Mouse (Mus musculus) midbrain, postnatal 0 days (tissue): ENCODE measurements around the gene Slc13a5. TPM values are rescaled to one million over a fixed set of nuclear protein-coding genes. Genes with fewer than 3 reads are reported as not detected.
A peak's percentile ranks its signal among the peaks of the same experiment; 100 is the strongest.

Source experiments
- ATAC-seq: fragments of 200-750 bp; cut with Nextera tagmentation; 2 replicates; pipeline ENCODE4 v1.8.0; 2017; ENCODE audit warnings: moderate number of reproducible peaks, mild to moderate bottlenecking, moderate TSS enrichment, moderate library complexity; ENCODE audit not compliant: low FRiP score
- DNase-seq: peaks from one replicate; pipeline ENCODE4 v3.0.0-alpha.2; 2015; ENCODE audit warnings: low spot score
- H3K27ac ChIP-seq: fragments of 300-500 bp; sonication (generic); 2 replicates; pipeline ENCODE4 v1.5.1; 2014; ENCODE audit warnings: low read depth, mild to moderate bottlenecking, low read length, mixed read lengths
- H3K27me3 ChIP-seq: fragments of 300-500 bp; sonication (generic); 2 replicates; pipeline ENCODE4 v1.6.1; 2014; ENCODE audit warnings: low read length, control low read depth, mixed read lengths; ENCODE audit not compliant: insufficient read depth
- H3K36me3 ChIP-seq: fragments of 300-500 bp; sonication (generic); 2 replicates; pipeline ENCODE4 v1.6.1; 2014; ENCODE audit warnings: low read length, control low read depth, mixed read lengths; ENCODE audit not compliant: insufficient read depth
- H3K4me1 ChIP-seq: fragments of 300-500 bp; sonication (generic); 2 replicates; pipeline ENCODE4 v1.6.1; 2014; ENCODE audit warnings: mild to moderate bottlenecking, control low read depth, antibody characterized with exemption, low read length, mixed read lengths; ENCODE audit not compliant: insufficient read depth
- H3K4me2 ChIP-seq: fragments of 300-500 bp; sonication (generic); 2 replicates; pipeline ENCODE4 v1.6.1; 2014; ENCODE audit warnings: low read depth, mild to moderate bottlenecking, low read length, mixed read lengths; ENCODE audit not compliant: poor library complexity, severe bottlenecking
- H3K4me3 ChIP-seq: fragments of 300-500 bp; sonication (generic); 2 replicates; pipeline ENCODE4 v1.5.1; 2014; ENCODE audit warnings: low read depth, mild to moderate bottlenecking, low read length, moderate library complexity
- H3K9ac ChIP-seq: fragments of 300-500 bp; sonication (generic); replicated peaks from 2 replicates; pipeline ENCODE4 v1.6.1; 2014; ENCODE audit warnings: mild to moderate bottlenecking, low read length, moderate library complexity, mixed read lengths; ENCODE audit not compliant: poor library complexity, severe bottlenecking
- H3K9me3 ChIP-seq: fragments of 300-500 bp; sonication (generic); 2 replicates; pipeline ENCODE4 v1.6.1; 2016; ENCODE audit warnings: low read length, control low read depth
- CTCF ChIP-seq: IDR thresholded peaks from 2 replicates; pipeline ENCODE4 v1.5.1; 2016; ENCODE audit warnings: antibody characterized with exemption, mild to moderate bottlenecking
- WGBS: fragments of 180-500 bp; shearing (Covaris S2); extraction: QIAGEN DNeasy Blood & Tissue Kit; methylation state at CpG from one replicate; pipeline ENCODE4 v1.1.7; 2014; 5-methylcytosine and 5-hydroxymethylcytosine counted together
- polyA plus RNA-seq: library from polyadenylated mRNA; unstranded; fragments of >200 nt; fragmentation: Nextera tagmentation; extraction: Ambion mirVana; gene quantifications from 2 replicates; pipeline ENCODE4 v1.2.1, GENCODE M21; 2015
- total RNA-seq: library from RNA; depleted of rRNA; stranded (reverse); fragments of >200 nt; gene quantifications from 2 replicates; pipeline ENCODE4 v1.2.3, GENCODE M21; 2014

The Slc13a5 gene
- total and polyA plus RNA-seq, 2 experiments from 2014 or later: 4.5 to 4.8 TPM

DNA sequence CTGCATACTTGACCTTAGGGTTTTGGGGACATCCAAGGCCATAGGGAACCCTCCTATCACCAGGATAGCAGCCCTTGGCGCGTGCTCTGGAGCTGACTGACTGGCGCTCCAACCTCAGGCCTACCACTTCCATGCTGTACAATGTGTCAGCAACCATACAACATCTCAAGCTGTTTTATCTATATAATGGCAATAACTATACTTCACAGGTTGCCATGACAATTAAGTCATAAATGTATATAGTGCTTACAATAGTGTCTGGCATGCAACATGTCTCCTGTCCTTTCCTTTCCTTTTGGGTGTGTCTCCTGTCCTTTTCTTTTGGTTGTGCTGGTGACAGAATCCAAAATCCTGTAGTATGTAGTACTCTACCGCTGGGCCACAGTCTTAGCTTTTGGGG is 11.4 kb downstream of the Slc13a5 start:
- Histone ChIP-seq H3K4me2 (no peak overlapping the region), H3K27me3 (no peaks in the 10 kb centered on the region), H3K27ac (no peak overlapping the region), H3K4me3 (no peak overlapping the region), H3K36me3 (no peaks in the 10 kb centered on the region), H3K9me3 (no peaks in the 10 kb centered on the region), H3K4me1 (no peaks in the 10 kb centered on the region), H3K9ac (no peak overlapping the region)
- TF ChIP-seq CTCF: no peak
- ATAC-seq (no peak), DNase-seq (no peak)
- WGBS: 89% methylated on average over 4 of the region's 4 CpGs

DNA sequence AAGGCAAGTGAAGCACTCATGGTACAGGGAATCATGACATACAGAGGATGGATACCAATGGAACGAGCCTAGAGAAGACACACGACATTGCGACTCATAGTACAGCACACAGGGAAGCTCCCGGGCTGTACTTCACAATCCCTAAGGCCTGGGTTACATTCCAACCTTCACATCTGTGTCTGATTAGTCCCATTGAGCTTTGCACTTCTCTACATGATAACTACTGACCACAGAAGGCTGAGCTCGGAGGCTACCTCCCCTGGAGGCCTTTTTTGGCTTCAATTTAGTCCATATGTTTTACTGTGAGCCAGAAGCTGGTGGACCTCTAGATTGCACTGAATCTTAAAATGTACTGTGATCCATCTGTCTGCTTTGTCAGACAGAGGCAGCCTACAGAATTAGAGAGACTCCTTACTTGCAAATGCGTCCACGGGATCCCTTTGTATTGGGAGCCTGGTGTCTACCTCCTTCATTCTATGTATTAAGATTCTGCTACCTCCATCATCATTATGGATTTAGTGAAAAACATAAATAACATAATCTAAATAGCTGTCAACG is 21.7 kb downstream of the Slc13a5 start:
- Histone ChIP-seq H3K4me3 (no peak overlapping the region), H3K27ac (no peak overlapping the region), H3K9ac (no peak overlapping the region), H3K36me3 (no peaks in the 10 kb centered on the region), H3K4me1 (no peaks in the 10 kb centered on the region), H3K9me3 (no peaks in the 10 kb centered on the region), H3K4me2 (no peak overlapping the region), H3K27me3 (no peaks in the 10 kb centered on the region)
- no peak for TF ChIP-seq CTCF
- ATAC-seq (no peak), DNase-seq (no peak)
- 81% methylated on average over 8 of the region's 8 CpGs for WGBS

- no peak overlapping the region for H3K4me3 ChIP-seq
- H3K36me3 ChIP-seq: no peaks in the 10 kb centered on the region
- no peak for DNase-seq
- H3K4me1 ChIP-seq: no peaks in the 10 kb centered on the region
- H3K4me2 ChIP-seq: no peak overlapping the region
- H3K9ac ChIP-seq: no peak overlapping the region
- 72% methylated on average over 4 of the region's 4 CpGs for WGBS
- no peak for ATAC-seq
- H3K27me3 ChIP-seq: no peaks in the 10 kb centered on the region
- H3K9me3 ChIP-seq: no peaks in the 10 kb centered on the region
- H3K27ac ChIP-seq: no peak overlapping the region
- no peak for TF ChIP-seq CTCF
Measured at GRCm38 (mm10) chr11:72240062-72240860, 26.8 kb downstream of the Slc13a5 start.

DNA sequence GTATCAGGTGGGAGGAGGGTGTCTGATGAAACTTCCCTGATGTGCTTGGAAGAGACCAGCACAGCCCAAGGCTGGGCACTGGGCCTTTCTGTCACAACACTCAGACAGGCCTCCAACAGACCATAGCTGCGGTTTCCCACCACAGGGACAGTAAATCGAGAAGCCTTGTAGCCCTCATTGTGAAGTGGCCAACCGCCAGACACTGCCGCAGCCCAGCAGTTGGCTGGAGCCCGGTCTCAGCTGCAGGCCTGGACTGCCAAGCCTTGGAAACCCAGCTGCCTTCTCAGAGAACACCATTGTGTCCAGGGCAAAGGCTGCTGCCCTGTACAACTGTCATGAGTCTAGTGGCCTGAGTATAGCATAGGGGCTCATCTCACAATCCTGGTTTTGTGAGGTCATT is 33.0 kb downstream of the Slc13a5 start:
- Histone ChIP-seq H3K4me3 (no peak overlapping the region), H3K36me3 (no peaks in the 10 kb centered on the region), H3K9ac (no peak overlapping the region), H3K4me2 (no peak overlapping the region), H3K4me1 (no peaks in the 10 kb centered on the region), H3K9me3 (no peaks in the 10 kb centered on the region), H3K27ac (no peak overlapping the region), H3K27me3 (no peaks in the 10 kb centered on the region)
- DNase-seq (peak; percentile 77), ATAC-seq (peak; percentile 38; the same call in 1 of the 2 replicates)
- TF ChIP-seq CTCF: no peak
- WGBS: 49% methylated on average over 5 of the region's 5 CpGs

DNA sequence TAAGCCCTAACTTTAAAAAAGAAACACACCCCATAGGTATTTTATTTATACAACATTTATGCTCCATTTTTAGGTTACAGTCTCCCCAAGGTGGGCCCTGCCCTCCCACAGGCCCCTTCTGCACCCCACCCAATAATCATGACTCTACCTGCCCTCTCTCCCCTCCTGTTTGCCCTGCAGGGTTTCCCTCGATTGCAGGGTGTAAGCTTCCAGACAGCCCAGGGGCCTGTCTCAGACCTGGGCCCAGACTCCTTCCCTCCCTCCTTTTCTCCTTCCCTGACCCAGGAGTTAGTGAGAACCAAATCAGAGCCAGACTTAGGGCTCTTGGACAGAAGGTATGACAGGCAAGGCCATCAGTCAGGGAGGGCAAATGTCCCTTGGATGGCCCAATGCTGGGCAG is 34.0 kb downstream of the Slc13a5 start:
- no peaks in the 10 kb centered on the region for H3K9me3 ChIP-seq
- no peak overlapping the region for H3K9ac ChIP-seq
- ATAC-seq (no peak), DNase-seq (no peak)
- no peak overlapping the region for H3K4me2 ChIP-seq
- WGBS: 60% methylated on average over 1 of the region's 1 CpGs
- H3K4me1 ChIP-seq: no peaks in the 10 kb centered on the region
- no peak for TF ChIP-seq CTCF
- no peak overlapping the region for H3K27ac ChIP-seq
- H3K27me3 ChIP-seq: no peaks in the 10 kb centered on the region
- no peak overlapping the region for H3K4me3 ChIP-seq
- H3K36me3 ChIP-seq: no peaks in the 10 kb centered on the region

GRCm38 (mm10) chr11:72232068-72232467 is 35.0 kb downstream of the Slc13a5 start:
- no peak for DNase-seq

More at GRCm38 (mm10) chr11:72232068-72232467, 35.0 kb downstream of the Slc13a5 start:
- H3K9me3 ChIP-seq: no peaks in the 10 kb centered on the region
- H3K27me3 ChIP-seq: no peaks in the 10 kb centered on the region
- no peak overlapping the region for H3K27ac ChIP-seq
- no peak overlapping the region for H3K9ac ChIP-seq
- H3K4me2 ChIP-seq: no peak overlapping the region
- H3K36me3 ChIP-seq: no peaks in the 10 kb centered on the region
- no peak overlapping the region for H3K4me3 ChIP-seq
- no peaks in the 10 kb centered on the region for H3K4me1 ChIP-seq
- WGBS: 80% methylated on average over 7 of the region's 7 CpGs
- TF ChIP-seq CTCF: no peak
- ATAC-seq: no peak
